Mouse (Mus musculus) heart, embryonic 14.5 days (tissue): ENCODE results near the gene Hif3a. TPM values are rescaled to one million over a fixed set of nuclear protein-coding genes. Genes with fewer than 3 reads are reported as not detected.
A peak's percentile ranks its signal among the peaks of the same experiment; 100 is the strongest.

Source experiments
- ATAC-seq: fragments of 200-750 bp; cut with Nextera tagmentation; 2 replicates; pipeline ENCODE4 v1.8.0; 2017; ENCODE audit warnings: low read depth, moderate TSS enrichment; ENCODE audit not compliant: insufficient number of reproducible peaks, insufficient read depth, low FRiP score
- H3K27ac ChIP-seq, 2 experiments: fragments of 200-500 bp in 1 of 2; fragments of 300-500 bp in 1 of 2; sonication (generic) in 1 of 2; replicated peaks in 1 of 2; 2 replicates each; pipeline ENCODE4 v1.5.1; 2012 to 2014; ENCODE audit warnings: low read depth in 2 of 2, low read length in 2 of 2, control low read depth in 1 of 2, mild to moderate bottlenecking in 1 of 2, mixed read lengths in 1 of 2; ENCODE audit not compliant: control insufficient read depth in 1 of 2, insufficient read depth in 1 of 2
- H3K27me3 ChIP-seq: fragments of 300-500 bp; sonication (generic); 2 replicates; pipeline ENCODE4 v1.6.1; 2014; ENCODE audit warnings: mild to moderate bottlenecking, low read length, control low read depth; ENCODE audit not compliant: control insufficient read depth, insufficient read depth
- H3K36me3 ChIP-seq: fragments of 300-500 bp; sonication (generic); 2 replicates; pipeline ENCODE4 v1.6.1; 2014; ENCODE audit warnings: mild to moderate bottlenecking, control low read depth, low read length, mixed read lengths; ENCODE audit not compliant: control insufficient read depth, insufficient read depth
- H3K4me1 ChIP-seq, 2 experiments: fragments of 200-500 bp in 1 of 2; fragments of 300-500 bp in 1 of 2; sonication (generic) in 1 of 2; 2 replicates each; pipeline ENCODE4 v1.6.1; 2012 to 2014; ENCODE audit warnings: low read length in 2 of 2, control low read depth in 1 of 2, mixed read lengths in 1 of 2; ENCODE audit not compliant: control insufficient read depth in 2 of 2, insufficient read depth in 2 of 2
- H3K4me2 ChIP-seq: fragments of 300-500 bp; sonication (generic); 2 replicates; pipeline ENCODE4 v1.6.1; 2014; ENCODE audit warnings: mild to moderate bottlenecking, low read length
- H3K4me3 ChIP-seq, 2 experiments: fragments of 200-500 bp in 1 of 2; fragments of 300-500 bp in 1 of 2; sonication (generic) in 1 of 2; 2 replicates each; pipeline ENCODE4 v1.5.1; 2012 to 2014; ENCODE audit warnings: low read length in 2 of 2, mild to moderate bottlenecking in 2 of 2, control low read depth in 1 of 2, low read depth in 1 of 2, moderate library complexity in 1 of 2; ENCODE audit not compliant: control insufficient read depth in 1 of 2, insufficient read depth in 1 of 2
- H3K9ac ChIP-seq: fragments of 300-500 bp; sonication (generic); 2 replicates; pipeline ENCODE4 v1.6.1; 2014; ENCODE audit warnings: mild to moderate bottlenecking, low read length
- H3K9me3 ChIP-seq: fragments of 300-500 bp; sonication (generic); 2 replicates; pipeline ENCODE4 v1.6.1; 2016; ENCODE audit warnings: low read length, control low read depth; ENCODE audit not compliant: control insufficient read depth
- WGBS: fragments of 180-500 bp; shearing (Covaris S2); extraction: QIAGEN DNeasy Blood & Tissue Kit; methylation state at CpG from one replicate; pipeline ENCODE4 v1.1.7; 2014; 5-methylcytosine and 5-hydroxymethylcytosine counted together
- polyA plus RNA-seq: library from polyadenylated mRNA; unstranded; fragments of >200 nt; fragmentation: Nextera tagmentation; extraction: Ambion mirVana; gene quantifications from 2 replicates; pipeline ENCODE4 v1.2.1, GENCODE M21; 2014

Hif3a gene
- polyA plus RNA-seq, 1 experiment from 2014 or later, result 43.7 TPM

DNA sequence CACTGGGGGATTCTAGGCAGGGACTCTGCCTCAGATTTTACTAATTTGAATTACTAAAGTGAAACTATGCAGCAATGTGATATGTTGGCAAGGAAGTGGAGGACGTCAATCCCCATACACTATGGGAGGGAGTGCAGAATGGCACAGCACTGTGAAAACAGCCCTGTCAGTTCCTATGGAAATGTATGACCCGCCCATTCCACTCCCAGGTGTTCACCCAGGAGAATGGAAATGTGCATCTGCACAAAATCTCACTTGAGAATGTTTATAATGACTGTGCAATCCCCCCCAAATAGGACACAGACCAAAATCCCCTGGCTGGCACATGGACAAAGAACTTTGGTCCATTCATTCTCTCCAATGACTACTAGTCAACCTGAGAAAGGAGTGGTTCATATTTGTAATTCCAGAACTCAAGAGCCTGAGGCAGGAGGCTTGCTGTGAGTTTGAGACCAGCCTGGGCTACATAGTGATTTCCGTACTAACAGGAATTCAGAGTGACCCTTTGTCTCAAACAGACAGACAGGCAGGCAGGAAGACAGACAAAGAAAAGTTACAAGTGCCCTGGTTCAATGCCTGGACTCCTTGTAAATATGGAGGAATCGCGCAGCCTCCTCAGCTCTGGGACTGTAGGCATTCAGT is 15.1 kb downstream of the Hif3a start:
- Histone ChIP-seq H3K4me1 (peaks cover 0 to 2% of the 10 kb centered on the region in 2 experiments; a peak in 1 of 4 replicates), H3K4me3 (no peak overlapping the region), H3K9ac (no peak overlapping the region), H3K27ac (no peak overlapping the region), H3K4me2 (no peak overlapping the region), H3K9me3 (no peaks in the 10 kb centered on the region), H3K36me3 (peaks cover 89% of the 10 kb centered on the region), H3K27me3 (no peaks in the 10 kb centered on the region)
- WGBS, result 90% methylated on average over 5 of the region's 5 CpGs
- ATAC-seq, result no peak

DNA sequence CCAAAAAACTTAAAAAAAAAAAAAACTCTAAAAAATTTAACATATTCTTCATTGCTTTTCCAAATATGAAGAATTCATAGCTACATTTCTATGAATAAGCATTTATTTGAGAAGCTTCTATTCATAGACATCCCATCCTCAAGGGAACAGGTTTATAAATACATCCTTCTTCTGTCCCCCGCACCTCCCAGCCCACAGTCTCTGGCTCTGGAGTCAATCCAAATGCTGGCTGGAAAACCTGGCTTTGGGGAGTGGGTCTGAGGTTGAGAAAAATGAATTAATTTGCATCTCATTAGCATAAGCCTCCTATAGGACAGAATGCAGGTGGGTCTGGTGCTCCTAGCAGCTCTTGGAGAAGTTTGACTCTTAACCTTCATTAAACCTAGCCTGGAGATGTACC is 16.5 kb downstream of the Hif3a start:
- Histone ChIP-seq H3K27ac (no peak overlapping the region), H3K4me3 (no peak overlapping the region), H3K4me2 (no peak overlapping the region), H3K9me3 (no peaks in the 10 kb centered on the region), H3K36me3 (peaks cover 90% of the 10 kb centered on the region), H3K4me1 (peaks cover 0 to 2% of the 10 kb centered on the region in 2 experiments; a peak in 1 of 4 replicates), H3K9ac (no peak overlapping the region), H3K27me3 (no peaks in the 10 kb centered on the region)
- 30% methylated on average over 1 of the region's 1 CpGs for WGBS
- ATAC-seq, result no peak

DNA sequence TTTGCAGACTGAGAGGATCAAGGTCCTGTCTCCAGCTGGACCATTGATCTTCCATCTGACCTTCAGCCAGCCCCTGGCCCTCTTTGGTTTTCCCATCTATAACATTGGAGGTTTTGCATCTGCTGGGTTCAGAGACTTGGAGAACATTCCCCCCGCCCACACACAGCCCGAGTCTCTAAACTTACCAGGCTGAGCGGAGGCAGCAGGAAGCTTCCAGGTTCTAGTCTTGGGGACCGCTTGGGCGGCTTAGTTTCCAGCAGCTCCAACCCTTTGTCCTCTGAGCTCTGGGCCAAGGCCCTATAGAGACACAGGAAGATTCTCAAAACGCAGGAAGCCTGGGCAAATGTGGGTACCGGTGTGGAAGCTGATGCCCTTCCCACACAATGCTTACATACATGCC is 22.9 kb downstream of the Hif3a start:
- Histone ChIP-seq H3K36me3 (peaks cover 94% of the 10 kb centered on the region), H3K4me1 (peaks cover 0 to 2% of the 10 kb centered on the region in 2 experiments; a peak in 1 of 4 replicates), H3K9ac (no peak overlapping the region), H3K4me2 (no peak overlapping the region), H3K4me3 (no peak overlapping the region), H3K27ac (no peak overlapping the region), H3K9me3 (no peaks in the 10 kb centered on the region), H3K27me3 (no peaks in the 10 kb centered on the region)
- WGBS, result 92% methylated on average over 7 of the region's 7 CpGs
- ATAC-seq, result no peak

DNA sequence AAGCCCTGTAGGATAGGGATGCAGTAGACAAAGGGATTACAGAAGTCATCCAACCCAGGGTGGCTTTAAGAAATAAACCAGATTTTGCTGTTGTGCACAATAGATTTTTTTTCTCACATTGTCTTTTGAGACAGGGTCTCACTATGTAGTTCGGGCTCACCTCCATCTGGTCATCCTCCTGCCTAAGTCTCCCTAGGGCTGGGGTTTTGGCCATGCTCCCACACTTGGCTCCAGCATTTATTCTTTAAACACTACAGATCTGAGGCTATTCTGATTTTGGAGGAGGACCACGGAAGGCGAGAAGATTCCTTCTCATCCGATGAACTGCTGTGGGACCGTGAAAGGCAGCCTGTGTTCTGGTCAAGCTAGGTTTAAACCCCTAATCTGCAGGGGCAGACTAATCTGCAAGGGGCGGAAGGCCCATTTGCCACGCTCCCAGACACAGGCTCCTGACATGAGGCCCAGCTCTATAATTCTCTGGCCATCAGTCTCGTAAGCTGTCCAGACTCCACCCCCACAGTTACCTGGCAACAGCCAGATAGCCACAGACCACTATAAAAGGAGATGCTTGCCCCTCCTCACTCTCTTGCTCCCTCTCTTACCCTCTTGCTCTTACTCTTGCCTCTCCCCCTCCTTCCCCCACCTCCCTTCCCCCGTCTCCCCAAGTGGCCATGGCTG is 24.1 kb downstream of the Hif3a start:
- 56% methylated on average over 9 of the region's 9 CpGs for WGBS
- H3K4me2 ChIP-seq, result no peak overlapping the region
- no peaks in the 10 kb centered on the region for H3K9me3 ChIP-seq
- H3K27me3 ChIP-seq, result no peaks in the 10 kb centered on the region
- peaks cover 94% of the 10 kb centered on the region for H3K36me3 ChIP-seq
- no peak overlapping the region for H3K9ac ChIP-seq
- H3K27ac ChIP-seq, result no peak overlapping the region
- no peak overlapping the region for H3K4me3 ChIP-seq
- no peak for ATAC-seq
- H3K4me1 ChIP-seq, result peaks cover 0 to 2% of the 10 kb centered on the region in 2 experiments; a peak in 1 of 4 replicates

DNA sequence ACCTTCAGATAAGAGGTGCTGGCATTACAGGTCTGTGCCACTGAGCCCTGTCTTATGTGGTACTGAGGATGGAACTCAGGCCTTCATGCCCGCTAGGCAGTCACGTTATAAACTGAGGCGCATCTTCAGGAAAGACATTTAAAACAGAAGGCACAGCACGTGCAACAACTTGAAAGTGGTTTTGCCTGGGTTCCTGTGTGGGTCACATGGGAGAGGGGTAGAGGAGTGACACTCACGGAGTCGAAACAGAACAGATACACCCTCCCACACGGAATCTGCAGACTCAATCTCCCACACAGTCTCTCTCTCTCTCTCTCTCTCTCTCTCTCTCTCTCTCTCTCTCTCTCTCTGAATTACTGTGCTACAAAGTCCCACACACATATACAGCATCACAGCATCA is 32.0 kb downstream of the Hif3a start:
- H3K27ac ChIP-seq, result no peak overlapping the region
- H3K4me3 ChIP-seq, result no peak overlapping the region
- peaks cover 49% of the 10 kb centered on the region for H3K36me3 ChIP-seq
- H3K9ac ChIP-seq, result no peak overlapping the region
- H3K4me1 ChIP-seq, result peaks cover 14 to 18% of the 10 kb centered on the region in 2 experiments
- no peaks in the 10 kb centered on the region for H3K27me3 ChIP-seq
- 58% methylated on average over 7 of the region's 7 CpGs for WGBS
- no peak for ATAC-seq
- no peaks in the 10 kb centered on the region for H3K9me3 ChIP-seq
- H3K4me2 ChIP-seq, result no peak overlapping the region

DNA sequence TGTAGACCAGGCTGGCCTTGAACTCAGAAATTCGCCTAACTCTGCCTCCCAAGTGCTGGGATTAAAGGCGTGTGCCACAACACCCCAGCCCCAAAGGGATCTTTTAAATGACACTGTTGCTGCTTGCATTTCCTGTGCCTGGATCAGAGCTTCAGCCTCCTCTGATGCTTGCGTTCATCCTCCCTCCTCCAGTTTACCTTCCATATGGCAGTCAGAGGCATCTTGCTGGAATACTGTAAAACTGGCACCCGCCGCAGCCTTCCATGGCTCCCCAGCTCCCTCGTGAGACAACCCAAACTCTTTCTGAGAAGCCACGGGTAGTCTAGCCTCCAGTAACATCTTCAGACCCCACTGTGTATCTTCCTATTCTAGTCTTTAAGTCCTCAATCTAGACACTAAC is 33.3 kb downstream of the Hif3a start:
- peak overlapping the region in 1 of 2 experiments; percentile 91; a peak in 1 of 4 replicates for H3K27ac ChIP-seq
- 73% methylated on average over 7 of the region's 7 CpGs for WGBS
- H3K4me2 ChIP-seq, result no peak overlapping the region
- H3K4me1 ChIP-seq, result peaks cover 27 to 31% of the 10 kb centered on the region in 2 experiments
- H3K4me3 ChIP-seq, result no peak overlapping the region
- no peaks in the 10 kb centered on the region for H3K9me3 ChIP-seq
- H3K27me3 ChIP-seq, result no peaks in the 10 kb centered on the region
- H3K36me3 ChIP-seq, result peaks cover 38% of the 10 kb centered on the region
- no peak overlapping the region for H3K9ac ChIP-seq
- no peak for ATAC-seq

DNA sequence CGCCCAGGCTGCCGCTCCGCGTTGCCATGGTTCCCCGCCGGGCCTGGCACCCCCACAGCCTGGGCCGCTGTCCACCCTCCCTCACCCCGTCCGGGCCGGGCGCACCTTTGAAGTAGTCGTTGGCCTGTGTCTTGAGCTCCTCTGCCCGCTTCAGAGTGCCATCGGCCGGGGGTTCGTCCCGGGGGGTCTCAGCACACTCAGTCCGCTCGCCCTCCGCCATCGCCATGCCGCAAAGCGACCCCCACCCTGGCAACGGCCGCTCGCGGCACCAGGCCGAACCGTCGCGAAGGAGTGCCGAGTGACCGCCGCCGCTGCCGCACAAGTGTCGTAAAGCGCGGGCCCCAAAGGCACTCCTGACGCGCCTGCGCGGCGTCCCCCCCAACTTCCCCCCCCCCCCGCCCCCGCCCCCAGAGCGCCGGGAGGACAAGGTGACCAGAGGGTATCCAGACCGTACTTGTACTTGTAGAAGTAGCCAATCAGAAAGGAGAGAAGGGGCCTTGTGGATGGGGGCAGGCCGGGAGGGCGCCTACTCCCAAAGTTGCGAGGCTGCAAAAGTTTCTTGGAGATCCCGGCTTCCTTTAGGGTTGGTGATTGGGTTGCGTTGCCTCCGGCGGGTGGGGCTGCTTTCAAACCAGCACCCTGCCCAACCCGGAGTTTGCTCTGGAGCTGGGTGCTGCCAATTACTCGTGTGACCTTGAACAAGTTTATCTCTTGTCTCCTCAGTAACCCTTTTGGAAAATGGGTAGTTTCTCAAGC is 34.5 kb downstream of the Hif3a start, which contains the start of gene Ppp5c:
TSS of gene Ppp5c (minus strand) at position 337 of the 756 bp plus-strand sequence.
- Histone ChIP-seq H3K4me1 (peaks cover 39 to 43% of the 10 kb centered on the region in 2 experiments), H3K27me3 (no peaks in the 10 kb centered on the region), H3K36me3 (peaks cover 28% of the 10 kb centered on the region), H3K27ac (peak within 1 kb of the TSS; percentile 91 to 95), H3K9me3 (no peaks in the 10 kb centered on the region), H3K9ac (peak within 1 kb of the TSS; percentile 86), H3K4me2 (peak within 1 kb of the TSS; percentile 68), H3K4me3 (peak within 1 kb of the TSS; percentile 81 to 83)
- ATAC-seq, result peak; percentile 81
- WGBS, result under 1% methylated on average over 58 of the region's 58 CpGs
